Mouse (Mus musculus): ENCODE measurements around the gene Brca1.
"Not testable (repeated sequence)": the region's sequence is repeated elsewhere in the genome, so short reads cannot be mapped to it uniquely, and the experiment has no call there.

Brca1 gene

DNA sequence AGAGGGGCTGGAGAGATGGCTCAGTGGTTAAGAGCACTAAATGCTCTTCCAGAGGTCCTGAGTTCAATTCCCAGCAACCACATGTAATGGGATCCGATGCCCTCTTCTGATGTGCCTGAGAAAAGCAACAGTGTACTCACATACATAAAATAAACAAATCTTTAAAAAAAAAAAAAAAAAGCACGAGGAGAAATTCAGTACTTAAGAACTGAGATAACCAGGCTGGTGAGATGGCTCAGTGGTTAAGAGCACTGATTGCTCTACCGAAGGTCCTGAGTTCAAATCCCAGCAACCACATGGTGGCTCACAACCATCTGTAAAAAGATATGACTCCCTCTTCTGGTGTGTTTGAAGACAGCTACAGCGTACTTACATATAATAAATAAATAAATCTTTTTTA is 102.2 kb downstream of the Brca1 start:
- not testable (repeated sequence) for DNase-seq (ENCODE audit: low read depth, low spot score)

DNA sequence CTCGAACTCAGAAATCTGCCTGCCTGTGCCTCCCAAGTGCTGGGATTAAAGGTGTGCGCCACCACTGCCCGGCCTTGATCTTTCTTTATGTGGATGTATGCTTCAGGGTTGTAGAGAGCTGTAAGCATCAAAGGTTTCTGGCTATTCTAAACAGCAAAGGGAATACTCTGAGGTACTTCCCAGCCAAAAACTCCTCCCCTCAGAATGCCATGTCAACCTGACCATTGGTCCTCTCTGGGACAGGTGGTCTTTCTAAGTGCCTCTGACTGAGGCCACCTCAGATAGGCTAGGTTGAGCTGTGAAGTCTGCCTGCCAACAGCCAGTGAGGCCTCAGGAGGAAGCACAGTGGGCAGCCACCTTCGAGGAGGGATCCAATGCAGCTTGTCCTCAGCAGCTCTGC is 102.9 kb downstream of the Brca1 start:
- DNase-seq (ENCODE audit: low read depth, low spot score): no peak

DNA sequence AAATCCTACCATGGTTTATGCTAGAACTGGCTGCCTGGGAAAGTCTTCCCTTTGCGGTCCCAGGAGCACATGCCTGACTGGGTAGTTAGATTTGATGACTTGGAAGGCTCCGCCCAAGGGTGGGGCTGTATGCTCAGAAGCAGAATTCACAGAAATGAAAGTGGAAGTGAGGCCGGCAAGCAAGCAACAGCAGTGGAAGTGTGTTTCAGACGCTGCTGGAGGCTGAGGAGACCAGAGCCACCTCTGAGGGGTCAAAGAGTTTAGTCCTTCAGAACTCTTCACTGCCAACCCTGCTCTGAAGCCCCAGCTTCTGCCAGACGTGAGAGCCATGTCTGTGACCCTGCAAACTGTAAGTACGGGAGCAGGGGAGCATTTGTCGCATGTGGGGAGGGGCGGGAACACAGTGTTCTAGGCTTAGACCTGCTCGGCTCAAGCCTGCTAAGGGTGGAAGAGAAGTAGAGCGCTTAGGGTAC is 103.4 kb downstream of the Brca1 start, which contains the start of gene Ifi35:
TSS of gene Ifi35 (plus strand) at position 134 of the 473 bp plus-strand sequence.
- no peak for DNase-seq (ENCODE audit: low read depth, low spot score)

DNA sequence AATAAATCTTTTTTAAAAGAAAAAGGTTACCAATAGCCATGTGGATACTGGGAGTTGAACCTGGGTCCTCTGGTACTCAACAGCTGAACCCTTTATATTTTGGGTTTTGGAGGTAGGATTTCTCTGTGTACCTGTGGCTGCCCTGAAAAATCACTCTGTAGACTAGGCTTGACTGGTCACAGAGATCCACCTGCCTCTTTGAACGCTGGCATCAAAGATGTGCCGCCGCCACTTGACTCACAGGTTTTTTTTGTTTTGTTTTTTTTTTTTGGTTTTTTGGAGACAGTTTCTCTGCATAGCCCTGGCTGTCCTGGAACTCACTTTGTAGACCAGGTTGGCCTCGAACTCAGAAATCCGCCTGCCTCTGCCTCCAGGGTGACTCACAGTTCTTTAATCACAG is 104.0 kb downstream of the Brca1 start:
- no peak for DNase-seq (ENCODE audit: low read depth, low spot score)

DNA sequence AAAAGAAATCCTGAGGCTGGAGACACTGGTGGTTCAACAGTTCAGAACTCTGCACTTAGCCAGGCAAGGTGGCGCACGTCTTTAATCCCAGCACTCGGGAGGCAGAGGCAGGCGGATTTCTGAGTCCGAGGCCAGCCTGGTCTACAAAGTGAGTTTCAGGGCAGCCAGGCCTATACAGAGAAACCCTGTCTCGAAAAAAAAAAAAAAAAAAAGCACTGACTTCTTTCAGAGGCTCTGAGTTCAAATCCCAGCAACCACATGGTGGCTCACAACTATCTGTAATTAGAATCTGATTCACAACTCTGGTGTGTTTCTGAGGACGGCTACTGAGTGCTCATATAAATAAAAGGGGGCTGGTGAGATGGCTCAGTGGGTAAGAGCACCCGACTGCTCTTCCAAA is 104.9 kb downstream of the Brca1 start:
- not testable (repeated sequence) for DNase-seq (ENCODE audit: low read depth, low spot score)

DNA sequence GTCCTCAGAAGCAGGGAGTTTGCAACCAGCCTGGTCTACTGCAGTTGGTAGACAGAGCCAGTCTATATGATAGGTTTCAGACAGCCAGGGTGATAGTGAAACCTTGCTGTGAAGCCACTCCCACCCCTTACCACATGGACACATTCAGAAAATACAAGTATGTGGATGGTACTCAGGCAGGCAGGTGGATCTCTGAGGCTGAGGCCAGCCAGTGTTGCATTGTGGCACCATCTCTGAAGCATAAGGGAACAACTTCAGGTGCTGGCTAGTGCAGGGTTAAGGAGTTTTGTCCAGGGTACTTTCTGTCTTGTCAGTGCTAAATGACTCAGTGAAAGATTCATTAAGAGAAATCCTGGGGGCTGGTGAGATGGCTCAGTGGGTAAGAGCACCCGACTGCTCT is 105.4 kb downstream of the Brca1 start:
- DNase-seq (ENCODE audit: low read depth, low spot score): no peak

DNA sequence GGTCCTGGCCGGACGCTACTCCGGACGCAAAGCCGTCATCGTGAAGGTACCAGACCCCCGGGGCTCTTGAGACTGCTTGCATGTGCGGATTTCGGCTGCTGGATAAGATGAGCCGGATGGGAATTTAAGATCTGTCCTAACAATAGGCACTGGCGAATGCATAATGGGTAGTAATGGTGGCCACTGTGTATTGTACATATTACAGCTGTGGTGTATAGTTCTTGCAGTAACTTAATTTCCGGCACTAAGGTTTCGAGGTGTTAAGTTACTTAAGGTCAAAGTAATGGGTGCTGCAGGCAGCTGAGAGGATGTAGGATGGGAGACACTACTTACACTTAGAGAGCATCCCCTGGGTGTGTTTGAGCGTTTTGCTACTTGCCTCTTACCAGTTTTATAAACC is 109.0 kb downstream of the Brca1 start:
- DNase-seq (ENCODE audit: low read depth, low spot score): no peak

DNA sequence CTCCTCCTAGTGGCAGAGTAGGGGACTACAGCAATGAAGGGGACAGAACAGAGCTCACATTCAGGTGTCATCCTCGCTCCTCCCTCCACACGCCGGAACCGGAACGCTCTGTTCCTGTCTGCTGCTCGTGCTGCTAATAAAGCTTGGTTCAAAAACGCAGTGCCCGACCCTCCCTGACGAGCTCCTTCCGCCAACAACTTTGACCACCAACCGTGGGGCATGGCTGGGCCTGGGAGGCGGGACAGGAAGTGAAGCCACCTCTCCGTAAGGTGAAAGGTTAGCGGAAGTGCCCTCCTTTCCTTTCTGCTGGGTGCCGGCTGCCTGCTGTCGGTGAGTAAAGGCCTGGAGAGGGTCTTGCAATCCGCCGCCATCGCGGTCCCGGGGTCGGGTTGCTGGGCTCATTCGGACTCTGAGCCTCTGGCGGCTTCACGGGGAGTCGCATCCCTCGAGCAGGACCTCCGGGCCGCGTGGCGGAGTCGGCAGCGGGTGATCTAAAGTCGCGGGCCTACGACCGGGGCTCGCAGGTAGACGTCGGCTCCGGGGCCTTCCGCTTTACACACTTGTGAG is 109.5 kb downstream of the Brca1 start, which contains the start of gene Rpl27:
TSS of gene Rpl27 (plus strand) at position 172 of the 567 bp plus-strand sequence.
- peak; percentile 100 for DNase-seq (ENCODE audit: low read depth, low spot score)

DNA sequence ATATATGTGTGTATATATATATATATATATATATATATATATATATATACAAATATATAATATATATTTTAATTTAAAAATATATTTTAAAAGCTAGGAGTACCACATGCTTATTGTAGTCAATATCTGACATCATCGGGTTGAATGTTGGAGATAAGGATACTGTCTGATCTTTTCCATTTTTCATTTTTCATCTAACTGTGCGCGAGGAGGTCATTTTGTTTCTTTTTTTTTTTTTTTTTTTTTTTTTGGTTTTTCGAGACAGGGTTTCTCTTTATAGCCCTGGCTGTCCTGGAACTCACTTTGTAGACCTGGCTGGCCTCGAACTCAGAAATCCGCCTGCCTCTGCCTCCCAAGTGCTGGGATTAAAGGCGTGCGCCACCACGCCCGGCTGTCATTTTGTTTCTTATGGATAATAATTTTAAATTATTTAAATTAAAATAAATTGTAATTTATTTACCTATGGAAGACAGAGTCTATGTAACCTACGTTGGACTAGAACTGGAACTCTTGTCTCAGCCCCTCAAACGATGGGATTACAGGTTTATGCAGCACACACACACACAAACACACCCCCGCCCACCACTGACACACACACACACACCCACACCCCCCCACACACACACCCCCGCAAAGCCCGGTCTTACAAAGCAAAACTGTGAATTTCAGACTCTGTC is 110.2 kb downstream of the Brca1 start:
- not testable (repeated sequence) for DNase-seq (ENCODE audit: low read depth, low spot score)

Data from brain, embryonic 18.5 days (tissue).